Mouse (Mus musculus): ENCODE data around the gene Nme4. TPM values are rescaled to one million over a fixed set of nuclear protein-coding genes. Genes with fewer than 3 reads are reported as not detected.

The Nme4 gene
- 10 to 100 TPM in 1 of 2 experiments, under 1 TPM in 1; 0.90 to 11.4 TPM for polyA plus RNA-seq (2017; shearing (Covaris generic))

DNA sequence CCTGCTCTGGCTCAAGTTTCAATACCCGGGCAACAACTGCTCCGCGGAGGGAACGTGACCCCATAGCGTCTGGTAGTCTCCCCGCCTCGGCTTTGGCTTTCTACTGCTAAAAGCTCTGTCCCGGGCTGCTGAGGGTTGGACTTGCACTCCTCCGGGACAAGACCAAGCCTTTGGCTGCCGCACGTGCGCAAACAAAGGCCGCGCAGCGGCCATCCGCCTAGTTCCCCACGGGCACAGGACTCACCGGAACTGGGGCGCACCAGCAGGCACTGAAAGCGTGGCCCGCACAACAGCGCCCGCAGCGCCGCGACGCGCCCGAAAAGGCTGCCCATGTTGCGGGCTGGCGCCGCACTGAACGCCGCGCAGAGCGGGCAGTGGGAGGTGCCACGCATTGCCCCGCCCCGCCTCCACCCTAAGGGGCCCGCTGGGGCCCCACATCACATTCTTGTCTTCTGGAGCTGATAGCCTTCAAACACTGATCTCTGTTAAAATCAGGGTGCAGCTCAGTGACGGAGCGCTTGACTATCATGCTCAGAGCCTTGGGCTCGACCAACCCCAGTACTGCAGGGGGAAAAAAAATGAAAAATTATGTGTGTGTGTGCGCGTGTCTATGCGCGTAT, at the start of gene Nme4:
Gene Nme4 (minus strand): TSS at position 482 of the 620 bp plus-strand sequence.

DNA sequence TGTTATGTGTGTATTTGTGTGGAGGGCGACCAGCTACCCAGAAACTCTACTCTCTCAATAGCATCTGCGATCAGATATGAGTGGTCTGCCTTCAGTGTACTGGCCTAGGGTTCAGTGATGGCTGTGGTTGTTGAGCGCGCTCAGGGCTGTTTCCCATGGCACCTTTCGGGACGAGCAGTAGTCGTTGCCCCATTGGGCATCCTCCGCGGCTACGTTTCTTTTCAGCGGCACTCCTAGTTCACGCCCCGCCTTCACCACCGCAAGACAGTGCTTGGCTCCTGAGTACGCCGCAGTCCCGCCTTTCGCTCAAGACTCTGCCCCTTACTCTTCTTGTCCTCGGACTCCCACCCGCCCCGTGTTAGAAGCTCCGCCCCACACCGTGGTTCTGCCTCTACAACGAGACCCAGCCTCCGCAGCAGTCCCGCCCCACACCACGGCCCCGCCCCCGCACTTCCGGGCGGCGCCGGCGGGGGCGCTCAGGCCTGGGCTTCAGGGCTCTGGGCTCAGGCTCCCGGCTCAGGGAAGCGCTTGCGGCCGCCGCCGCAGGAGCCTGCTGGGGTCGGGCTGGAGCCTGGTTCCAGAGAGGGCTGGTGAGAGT, 42.9 kb upstream of the Nme4 start, which contains the start of gene Axin1:
Gene Axin1 (plus strand): TSS at position 450 of the 598 bp plus-strand sequence.

GRCm38 (mm10) chr17:26123267-26123684, 27.9 kb upstream of the Nme4 start, which contains the start of gene Mrpl28:
TSS of gene Mrpl28 (plus strand) at chr17:26123500.

DNA sequence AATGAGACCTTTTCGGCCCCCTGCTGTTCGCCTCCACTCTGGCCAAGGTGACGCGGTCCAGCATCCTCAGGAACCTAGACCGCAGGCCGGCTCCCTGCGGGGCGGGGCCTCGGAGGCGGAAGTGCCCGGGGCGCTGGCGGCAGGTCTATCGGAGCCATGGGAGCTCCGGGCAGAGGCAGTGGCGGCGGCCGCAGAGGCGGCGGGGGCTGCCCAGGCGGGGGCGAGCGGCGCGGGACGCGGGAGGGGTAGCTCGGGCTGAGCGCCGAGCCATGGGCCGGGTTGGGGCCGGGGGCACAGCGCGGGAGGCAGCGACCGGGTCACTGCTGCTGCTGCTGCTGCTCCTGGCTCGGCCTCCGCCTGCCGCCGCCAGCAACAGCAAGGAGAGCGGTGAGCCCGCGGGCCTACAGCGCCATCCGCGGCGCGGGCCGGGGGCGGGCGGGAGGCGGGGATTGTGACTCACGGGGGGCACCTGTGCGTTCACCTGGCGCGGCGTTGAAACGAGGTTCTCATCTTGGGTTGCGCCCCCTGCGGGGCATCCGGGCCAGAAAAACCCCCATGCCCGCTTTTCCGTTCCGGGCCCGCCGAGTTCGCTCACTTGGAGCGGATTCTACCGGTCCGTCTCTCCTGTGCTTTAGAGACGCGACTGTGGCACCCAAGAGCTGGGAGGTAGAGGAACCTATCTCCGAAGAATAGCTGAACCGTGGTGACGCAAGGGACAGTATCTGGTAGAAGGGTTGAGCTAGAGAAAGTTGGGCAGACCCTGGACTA, 18.0 kb upstream of the Nme4 start, which contains the start of gene Tmem8:
Gene Tmem8 (plus strand): TSS at position 119 of the 768 bp plus-strand sequence.

DNA sequence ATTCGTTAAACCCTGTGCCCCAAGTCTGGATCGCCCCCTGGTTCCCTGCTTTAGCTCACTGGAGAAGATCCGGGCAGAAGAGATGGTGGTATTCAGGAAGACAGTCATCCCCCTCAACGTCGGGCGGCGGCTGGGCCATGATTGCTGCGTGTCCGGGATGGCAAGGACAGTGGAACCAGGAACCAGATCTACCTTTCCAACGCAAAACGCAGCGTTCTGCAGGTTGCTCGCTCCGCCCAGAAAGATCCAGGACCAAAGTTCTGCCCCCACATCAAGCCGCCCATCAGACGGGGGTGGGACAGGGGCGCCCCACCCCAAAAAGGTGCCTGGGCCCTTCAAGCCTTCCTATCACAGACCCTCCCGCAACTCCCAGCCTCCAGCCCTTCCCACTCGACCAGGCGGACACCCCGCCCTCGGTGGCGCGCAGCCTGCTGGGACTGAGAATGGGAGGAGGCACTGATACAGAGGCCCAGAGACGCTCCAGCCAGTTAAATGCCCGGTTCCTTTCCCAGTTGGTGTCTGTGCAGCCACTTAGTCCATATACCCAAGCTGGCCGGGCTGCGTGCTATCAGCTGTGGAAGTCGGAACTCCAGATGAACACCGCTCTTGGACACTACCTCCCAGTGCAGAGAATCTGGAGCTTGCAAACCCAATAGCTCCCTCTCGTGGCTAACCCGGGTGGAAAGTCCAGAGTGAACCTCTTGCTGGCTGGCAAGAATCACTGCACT, 5.3 kb downstream of the Nme4 start, which contains the start of gene Decr2:
Gene Decr2 (minus strand): TSS at position 433 of the 728 bp plus-strand sequence.

GRCm38 (mm10) chr17:26068831-26069739, 26.3 kb downstream of the Nme4 start, which contains the start of gene Rab11fip3:
TSS of gene Rab11fip3 (minus strand) at chr17:26069555.

Other genes starting within 250 kb of the Nme4 start
- gene Wdr90, start 234.1 kb downstream of the Nme4 start, polyA plus RNA-seq (2017; shearing (Covaris generic)) = 10 to 100 TPM in 1 of 2 experiments, 1 to 10 TPM in 1; 9.2 to 16.3 TPM
- gene Mcrip2, start 226.8 kb downstream of the Nme4 start, polyA plus RNA-seq (2017; shearing (Covaris generic)) = 1 to 10 TPM; 1.1 to 5.7 TPM
- gene Mettl26, start 220.5 kb downstream of the Nme4 start, polyA plus RNA-seq (2017; shearing (Covaris generic)) = 10 to 100 TPM; 80.3 to 84.0 TPM
- gene Wfikkn1, start 214.7 kb downstream of the Nme4 start, polyA plus RNA-seq (2017; shearing (Covaris generic)) = 1 to 10 TPM; 1.4 to 2.0 TPM
- 10 to 100 TPM; 30.1 to 34.5 TPM for gene Rab40c, start 175.9 kb downstream of the Nme4 start, polyA plus RNA-seq (2017; shearing (Covaris generic))
- 10 to 100 TPM; 50.7 to 66.9 TPM for gene Pigq, start 150.7 kb downstream of the Nme4 start, polyA plus RNA-seq (2017; shearing (Covaris generic))
- not detected for gene Nhlrc4, start 150.6 kb downstream of the Nme4 start, polyA plus RNA-seq (2017; shearing (Covaris generic))
- gene A930017K11Rik, start 143.0 kb downstream of the Nme4 start, polyA plus RNA-seq (2017; shearing (Covaris generic)) = not detected
- 10 to 100 TPM; 26.6 to 29.0 TPM for gene Capn15, start 109.8 kb downstream of the Nme4 start, polyA plus RNA-seq (2017; shearing (Covaris generic))
- 10 to 100 TPM; 12.8 to 16.0 TPM for gene Rab11fip3, start 26.0 kb downstream of the Nme4 start, polyA plus RNA-seq (2017; shearing (Covaris generic))
- gene Decr2, start 5.3 kb downstream of the Nme4 start, polyA plus RNA-seq (2017; shearing (Covaris generic)) = 10 to 100 TPM; 27.4 to 32.9 TPM
- 10 to 100 TPM; 33.9 to 35.3 TPM for gene Tmem8, start 17.7 kb upstream of the Nme4 start, polyA plus RNA-seq (2017; shearing (Covaris generic))
- gene Mrpl28, start 27.9 kb upstream of the Nme4 start, polyA plus RNA-seq (2017; shearing (Covaris generic)) = 10 to 100 TPM; 65.8 to 72.4 TPM
- gene Axin1, start 43.1 kb upstream of the Nme4 start, polyA plus RNA-seq (2017; shearing (Covaris generic)) = 100 to 1,000 TPM in 1 of 2 experiments, 10 to 100 TPM in 1; 86.4 to 112 TPM
- 1 to 10 TPM in 1 of 2 experiments, not detected in 1; 1.7 TPM for gene Pdia2, start 103.5 kb upstream of the Nme4 start, polyA plus RNA-seq (2017; shearing (Covaris generic))
- gene Rgs11, start 107.3 kb upstream of the Nme4 start, polyA plus RNA-seq (2017; shearing (Covaris generic)) = 10 to 100 TPM; 10.1 to 13.5 TPM
- under 1 TPM in 1 of 2 experiments, not detected in 1; 0.20 TPM for gene Arhgdig, start 112.2 kb upstream of the Nme4 start, polyA plus RNA-seq (2017; shearing (Covaris generic))
- gene Fam234a, start 148.6 kb upstream of the Nme4 start, polyA plus RNA-seq (2017; shearing (Covaris generic)) = 10 to 100 TPM; 17.1 to 25.9 TPM
- 100 to 1,000 TPM in 1 of 2 experiments, 10 to 100 TPM in 1; 91.3 to 149 TPM for gene Luc7l, start 157.3 kb upstream of the Nme4 start, polyA plus RNA-seq (2017; shearing (Covaris generic))

All from inflammation-experienced regulatory T-cells (primary cell).